Mouse (Mus musculus): ENCODE results near the gene Ptprm.

Ptprm gene
- long read RNA-seq, experiment 1, full-length matches to known transcripts: 2 of 9 reads
- long read RNA-seq, experiment 1, partial matches to known transcripts: 2 of 9 reads
- long read RNA-seq, experiment 1, other reads (novel, unspliced or antisense): 5 of 9 reads
- long read RNA-seq, experiment 2, partial matches to known transcripts: 2 of 6 reads
- long read RNA-seq, experiment 2, other reads (novel, unspliced or antisense): 4 of 6 reads

GRCm38 (mm10) chr17:67354451-67355011 lies at the start of gene Ptprm:
Ptprm (minus strand) TSS chr17:67354457.
- intact Hi-C loops (cut with DNase I): loop anchor here (2.0 to 5.0 kb wide), 4 partner anchors 47 to 313 kb away; no protein-coding TSS in a partner anchor

- intact Hi-C loops (cut with DNase I): no loop called here
Observed at GRCm38 (mm10) chr17:67396205-67396604, 41.9 kb upstream of the Ptprm start.

GRCm38 (mm10) chr17:67390851-67391250 lies 36.6 kb upstream of the Ptprm start:
- intact Hi-C loops (cut with DNase I): no loop called here

- intact Hi-C loops (cut with DNase I): no loop called here
Observed at GRCm38 (mm10) chr17:67388171-67388570, 33.9 kb upstream of the Ptprm start.

GRCm38 (mm10) chr17:67385286-67385685 lies 31.0 kb upstream of the Ptprm start:
- intact Hi-C loops (cut with DNase I): no loop called here

- intact Hi-C loops (cut with DNase I): no loop called here
Observed at GRCm38 (mm10) chr17:67383635-67384034, 29.4 kb upstream of the Ptprm start.

- intact Hi-C loops (cut with DNase I): no loop called here
Observed at GRCm38 (mm10) chr17:67381618-67382017, 27.4 kb upstream of the Ptprm start.

GRCm38 (mm10) chr17:67367866-67368265 lies 13.6 kb upstream of the Ptprm start:
- intact Hi-C loops (cut with DNase I): no loop called here

GRCm38 (mm10) chr17:67364491-67364890 lies 10.2 kb upstream of the Ptprm start:
- intact Hi-C loops (cut with DNase I): no loop called here

GRCm38 (mm10) chr17:67363377-67364070 lies 9.3 kb upstream of the Ptprm start:
- intact Hi-C loops (cut with DNase I): no loop called here

- intact Hi-C loops (cut with DNase I): no loop called here
Observed at GRCm38 (mm10) chr17:67362131-67362530, 7.9 kb upstream of the Ptprm start.

GRCm38 (mm10) chr17:67360606-67361005 lies 6.3 kb upstream of the Ptprm start:
- intact Hi-C loops (cut with DNase I): no loop called here

GRCm38 (mm10) chr17:67359578-67359977 lies 5.3 kb upstream of the Ptprm start:
- intact Hi-C loops (cut with DNase I): loop anchor here (5.0 kb wide), 1 partner anchor 223 kb away; no protein-coding TSS in a partner anchor

- intact Hi-C loops (cut with DNase I): loop anchor here (5.0 kb wide), 1 partner anchor 224 kb away; no protein-coding TSS in a partner anchor
Observed at GRCm38 (mm10) chr17:67358541-67358940, 4.3 kb upstream of the Ptprm start.

- intact Hi-C loops (cut with DNase I): loop anchor here (5.0 kb wide), 1 partner anchor 225 kb away; no protein-coding TSS in a partner anchor
Observed at GRCm38 (mm10) chr17:67357191-67357590, 2.9 kb upstream of the Ptprm start.

- intact Hi-C loops (cut with DNase I): loop anchor here (2.0 to 5.0 kb wide), 2 partner anchors 116 to 227 kb away; no protein-coding TSS in a partner anchor
Observed at GRCm38 (mm10) chr17:67355251-67355650, 994 bp upstream of the Ptprm start.

- intact Hi-C loops (cut with DNase I): loop anchor here (2.0 to 5.0 kb wide), 3 partner anchors 47 to 313 kb away; no protein-coding TSS in a partner anchor
Observed at GRCm38 (mm10) chr17:67353796-67354450, 334 bp downstream of the Ptprm start.

GRCm38 (mm10) chr17:67352956-67353795 lies 1.1 kb downstream of the Ptprm start:
- intact Hi-C loops (cut with DNase I): loop anchor here (5.0 kb wide), 2 partner anchors 46 to 314 kb away; no protein-coding TSS in a partner anchor

- intact Hi-C loops (cut with DNase I): loop anchor here (5.0 kb wide), 2 partner anchors 44 to 316 kb away; no protein-coding TSS in a partner anchor
Observed at GRCm38 (mm10) chr17:67351423-67351822, 2.8 kb downstream of the Ptprm start.

- intact Hi-C loops (cut with DNase I): loop anchor here (5.0 kb wide), 2 partner anchors 43 to 317 kb away; no protein-coding TSS in a partner anchor
Observed at GRCm38 (mm10) chr17:67350536-67350935, 3.7 kb downstream of the Ptprm start.
